Mouse (Mus musculus): ENCODE results near the gene Ctsd. TPM values are rescaled to one million over a fixed set of nuclear protein-coding genes. Genes with fewer than 3 reads are reported as not detected.
A peak's percentile ranks its signal among the peaks of the same experiment; 100 is the strongest.

The Ctsd gene
- polyA plus RNA-seq (2012): 33.0 and 46.6 TPM in 2 replicates

- TF ChIP-seq GATA1 (IDR thresholded peaks at IDR 0.05; ENCODE audit: low read length): no peak
Measured at GRCm38 (mm10) chr7:142387419-142388148, at the start of gene Ctsd. Gene Ctsd, minus strand, starts transcription at chr7:142388038.

- no peak for TF ChIP-seq GATA1 (IDR thresholded peaks at IDR 0.05; ENCODE audit: low read length)
Measured at GRCm38 (mm10) chr7:142437324-142437723, 49.5 kb upstream of the Ctsd start.

GRCm38 (mm10) chr7:142435524-142435923 is 47.7 kb upstream of the Ctsd start:
- TF ChIP-seq GATA1 (IDR thresholded peaks at IDR 0.05; ENCODE audit: low read length): no peak

- TF ChIP-seq GATA1 (IDR thresholded peaks at IDR 0.05; ENCODE audit: low read length): no peak
Measured at GRCm38 (mm10) chr7:142434137-142434865, 46.5 kb upstream of the Ctsd start, which contains the start of gene Syt8. Gene Syt8, plus strand, starts transcription at chr7:142434850.

GRCm38 (mm10) chr7:142433623-142434022 is 45.8 kb upstream of the Ctsd start:
- TF ChIP-seq GATA1 (IDR thresholded peaks at IDR 0.05; ENCODE audit: low read length): no peak

GRCm38 (mm10) chr7:142431106-142431505 is 43.3 kb upstream of the Ctsd start:
- no peak for TF ChIP-seq GATA1 (IDR thresholded peaks at IDR 0.05; ENCODE audit: low read length)

GRCm38 (mm10) chr7:142430160-142430678 is 42.4 kb upstream of the Ctsd start:
- TF ChIP-seq GATA1 (IDR thresholded peaks at IDR 0.05; ENCODE audit: low read length): no peak

GRCm38 (mm10) chr7:142428213-142428612 is 40.4 kb upstream of the Ctsd start:
- TF ChIP-seq GATA1 (IDR thresholded peaks at IDR 0.05; ENCODE audit: low read length): no peak

GRCm38 (mm10) chr7:142425641-142426213 is 37.9 kb upstream of the Ctsd start:
- no peak for TF ChIP-seq GATA1 (IDR thresholded peaks at IDR 0.05; ENCODE audit: low read length)

- TF ChIP-seq GATA1 (IDR thresholded peaks at IDR 0.05; ENCODE audit: low read length): no peak
Measured at GRCm38 (mm10) chr7:142421826-142422225, 34.0 kb upstream of the Ctsd start.

GRCm38 (mm10) chr7:142419887-142420286 is 32.0 kb upstream of the Ctsd start:
- TF ChIP-seq GATA1 (IDR thresholded peaks at IDR 0.05; ENCODE audit: low read length): peak; percentile 82

GRCm38 (mm10) chr7:142418679-142419078 is 30.8 kb upstream of the Ctsd start:
- no peak for TF ChIP-seq GATA1 (IDR thresholded peaks at IDR 0.05; ENCODE audit: low read length)

GRCm38 (mm10) chr7:142418027-142418426 is 30.2 kb upstream of the Ctsd start:
- no peak for TF ChIP-seq GATA1 (IDR thresholded peaks at IDR 0.05; ENCODE audit: low read length)

- no peak for TF ChIP-seq GATA1 (IDR thresholded peaks at IDR 0.05; ENCODE audit: low read length)
Measured at GRCm38 (mm10) chr7:142416225-142416624, 28.4 kb upstream of the Ctsd start.

- TF ChIP-seq GATA1 (IDR thresholded peaks at IDR 0.05; ENCODE audit: low read length): no peak
Measured at GRCm38 (mm10) chr7:142415314-142415713, 27.5 kb upstream of the Ctsd start.

- no peak for TF ChIP-seq GATA1 (IDR thresholded peaks at IDR 0.05; ENCODE audit: low read length)
Measured at GRCm38 (mm10) chr7:142413285-142413684, 25.4 kb upstream of the Ctsd start.

All from G1E-ER4 (cell line).